Mouse (Mus musculus): Measurements from ENCODE around the gene Aifm3.

GRCm38 (mm10) chr16:17460254-17460653, 29.2 kb upstream of the Aifm3 start:
- no peak for TF ChIP-seq POLR2A (IDR thresholded peaks at IDR 0.05; ENCODE audit: borderline replicate concordance, extremely low read depth, low read depth, low read length)
- TF ChIP-seq CTCF (IDR thresholded peaks at IDR 0.05; ENCODE audit: insufficient read depth, low read length): 0 out of 2 replicates have a peak, but pooled peaks have one; percentile 13

Measured in lung, adult 2 months (tissue).